Mouse (Mus musculus) Patski (cell line): ENCODE measurements around the gene Arpc3. TPM values are rescaled to one million over a fixed set of nuclear protein-coding genes. Genes with fewer than 3 reads are reported as not detected.
A peak's percentile ranks its signal among the peaks of the same experiment; 100 is the strongest.

Experiments
- ATAC-seq: fragments of 100-300 bp; one replicate; pipeline ENCODE4 v1.8.0; 2021
- CTCF ChIA-PET: fragments of 350-600 bp; sonication (Branson Sonifier 250); formaldehyde crosslinking; loops from one replicate; lab custom pipeline; 2022; ENCODE audit warnings: inconsistent platforms; lab: Charles Lee
- POLR2A ChIA-PET: fragments of 350-600 bp; sonication (Branson Sonifier 250); formaldehyde crosslinking; loops from one replicate; lab custom pipeline; 2022; ENCODE audit warnings: antibody characterized with exemption, inconsistent platforms; lab: Charles Lee
- DNase-seq: peaks from one replicate; pipeline ENCODE4 v3.0.0-alpha.2; 2011; ENCODE audit warnings: low read depth, low spot score
- H3K27me3 ChIP-seq: fragments of 371-371 bp; one replicate; pipeline ENCODE4 v1.5.1; 2021
- CTCF ChIP-seq: fragments of 100-300 bp; IDR thresholded peaks from one replicate; pipeline ENCODE4 v1.5.1; 2021
- in situ Hi-C: fragments of 300-500 bp; cut with MboI; formaldehyde crosslinking; loops from 3 replicates; pipeline ENCODE4 v1.11.1; 2018; ENCODE audit warnings: low pct_unique_long_range_greater_than_20kb, mixed read lengths
- polyA plus RNA-seq: library from polyadenylated mRNA; unstranded; gene quantifications from one replicate; pipeline ENCODE4 v1.2.3, GENCODE M21; 2021

The Arpc3 gene
- polyA plus RNA-seq, 1 experiment from 2014 or later: 387 TPM

DNA sequence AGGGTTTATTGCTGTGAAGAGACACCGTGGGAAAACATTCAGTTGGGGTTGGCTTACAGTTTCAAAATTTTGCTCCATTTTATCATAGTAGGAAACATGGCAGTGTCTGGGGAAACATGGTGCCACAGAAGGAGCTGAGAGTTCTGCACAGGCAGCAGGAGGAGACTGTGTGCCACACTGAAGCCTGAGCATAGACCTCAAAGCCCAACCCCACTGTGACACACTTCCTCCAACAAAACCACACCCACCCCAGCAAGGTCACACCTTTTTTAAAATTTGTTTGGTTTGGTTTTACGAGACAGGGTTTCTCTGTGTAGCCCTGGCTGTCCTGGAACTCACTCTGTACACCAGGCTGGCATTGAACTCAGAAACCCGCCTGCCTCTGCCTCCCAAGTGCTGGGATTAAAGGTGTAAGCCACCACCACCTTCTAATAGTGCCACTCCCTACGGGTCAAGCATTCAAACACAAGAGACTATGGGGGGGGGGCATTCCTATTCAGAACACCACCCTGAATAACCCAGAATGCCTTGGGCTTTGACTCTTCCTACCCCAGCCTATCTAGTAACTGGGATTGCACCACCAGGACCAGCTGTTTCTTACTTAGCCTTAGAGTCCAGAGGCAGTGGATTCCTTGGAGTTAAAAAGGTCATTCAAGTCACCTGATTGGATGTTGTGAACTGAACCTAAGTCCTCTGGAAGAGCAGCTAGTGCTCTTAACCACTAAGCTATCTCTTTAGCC lies 38.5 kb downstream of the Arpc3 start:
- no peaks in the 10 kb centered on the region for H3K27me3 ChIP-seq
- CTCF ChIA-PET: no interaction called here

DNA sequence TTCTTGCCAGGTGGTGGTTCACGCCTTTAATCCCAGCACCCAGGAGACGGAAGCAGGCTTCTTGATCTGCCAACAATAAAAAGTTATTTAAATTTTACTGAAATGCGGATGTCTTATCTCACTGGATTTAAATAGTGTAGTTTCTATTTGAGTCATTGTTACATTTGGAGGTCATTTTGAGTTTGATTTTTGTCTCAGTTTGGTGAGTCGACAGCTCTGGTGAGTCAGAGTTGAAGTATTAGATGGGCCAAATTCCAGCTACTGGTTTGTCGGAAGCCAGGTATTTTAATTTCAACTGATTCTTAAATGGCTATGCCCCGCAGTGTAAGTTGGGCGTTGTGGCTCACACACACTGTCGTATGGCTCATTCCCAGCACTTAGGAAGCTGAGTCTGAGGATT lies 39.5 kb downstream of the Arpc3 start:
- POLR2A ChIA-PET: no interaction called here
- CTCF ChIA-PET: interaction anchor here (1.0 kb wide), 1 partner anchor 9 kb away, joined by 5 read pairs; no protein-coding TSS in a partner anchor

More for the DNA sequence above, 38.5 kb downstream of the Arpc3 start:
- ATAC-seq (no peak), DNase-seq (no peak)
- TF ChIP-seq CTCF: no peak
- in situ Hi-C loops: no loop called here
- POLR2A ChIA-PET: no interaction called here

DNA sequence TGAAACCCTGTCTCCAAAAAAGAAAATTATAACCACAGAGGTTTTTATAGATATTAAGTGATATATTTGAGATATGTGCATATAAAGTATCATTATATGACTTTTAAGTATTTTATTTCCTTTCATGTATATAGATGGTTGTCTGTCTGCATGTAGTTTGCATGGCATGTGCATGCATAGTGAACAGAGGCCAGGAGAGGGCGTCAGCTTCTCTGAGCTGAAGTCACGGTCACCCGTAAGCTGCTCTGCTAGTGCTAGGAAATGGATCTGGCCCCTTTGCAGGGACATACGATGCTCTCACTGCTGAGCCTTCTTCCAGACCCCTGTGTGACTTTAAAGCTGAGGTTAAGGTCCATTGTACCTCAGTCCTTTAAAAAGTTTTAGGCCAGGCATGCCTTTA lies 42.9 kb downstream of the Arpc3 start:
- in situ Hi-C loops: no loop called here
- no peak for ATAC-seq
- no peak for DNase-seq
- POLR2A ChIA-PET: no interaction called here
- no peaks in the 10 kb centered on the region for H3K27me3 ChIP-seq
- no peak for TF ChIP-seq CTCF
- CTCF ChIA-PET: interaction anchor here (1.0 to 1.3 kb wide), 3 partner anchors 9 to 154 kb away, joined by 3 to 5 read pairs (median 3); no protein-coding TSS in a partner anchor

More for the DNA sequence above, 39.5 kb downstream of the Arpc3 start:
- TF ChIP-seq CTCF: no peak
- no peaks in the 10 kb centered on the region for H3K27me3 ChIP-seq
- ATAC-seq: peak; percentile 35
- no peak for DNase-seq
- in situ Hi-C loops: no loop called here

DNA sequence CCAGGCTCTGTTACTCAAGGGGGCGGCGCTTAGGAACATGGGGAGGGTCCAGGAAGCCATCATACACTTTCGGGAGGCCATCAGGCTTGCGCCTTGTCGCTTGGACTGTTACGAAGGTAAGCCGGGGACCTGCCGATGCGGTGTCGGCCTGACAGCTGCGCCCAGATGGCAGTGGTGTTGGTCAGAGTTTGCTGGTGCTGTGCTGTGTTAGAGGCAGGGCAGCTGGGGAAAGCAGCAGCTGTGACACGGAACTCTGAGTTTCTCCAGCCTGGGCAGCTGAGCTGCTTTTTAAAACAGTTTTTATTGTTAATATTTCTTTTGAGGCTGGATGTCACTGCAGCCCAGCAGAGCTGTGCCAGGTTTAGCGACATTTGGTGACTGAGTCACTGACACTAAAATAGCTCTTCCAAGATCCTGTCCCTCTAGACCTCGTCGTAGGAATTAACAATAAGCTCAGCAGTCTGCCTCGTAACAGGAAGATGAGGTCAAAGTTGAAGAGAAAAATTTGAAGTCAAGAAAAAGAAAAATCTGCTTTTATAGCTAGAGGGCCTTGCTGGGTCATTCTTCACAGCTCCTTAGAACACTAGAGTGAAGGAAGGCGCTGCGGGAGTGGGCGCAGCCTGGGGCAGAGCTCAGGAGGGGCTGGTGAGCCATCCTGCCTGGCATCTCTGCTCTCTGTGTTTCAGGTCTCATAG lies 47.9 kb downstream of the Arpc3 start:
- ChIA-PET POLR2A (interaction anchor here (0.6 to 1.3 kb wide), 3 partner anchors 11 to 44 kb away, joined by 3 to 6 read pairs (median 3); no protein-coding TSS in a partner anchor), CTCF (interaction anchor here (1.1 to 1.7 kb wide), 3 partner anchors 8 to 12 kb away, joined by 3 to 5 read pairs (median 5); no protein-coding TSS in a partner anchor)
- H3K27me3 ChIP-seq: no peaks in the 10 kb centered on the region
- DNase-seq (no peak), ATAC-seq (no peak)
- no peak for TF ChIP-seq CTCF
- in situ Hi-C loops: loop anchor here (10.0 kb wide), 1 partner anchor 185 kb away; no protein-coding TSS in a partner anchor

DNA sequence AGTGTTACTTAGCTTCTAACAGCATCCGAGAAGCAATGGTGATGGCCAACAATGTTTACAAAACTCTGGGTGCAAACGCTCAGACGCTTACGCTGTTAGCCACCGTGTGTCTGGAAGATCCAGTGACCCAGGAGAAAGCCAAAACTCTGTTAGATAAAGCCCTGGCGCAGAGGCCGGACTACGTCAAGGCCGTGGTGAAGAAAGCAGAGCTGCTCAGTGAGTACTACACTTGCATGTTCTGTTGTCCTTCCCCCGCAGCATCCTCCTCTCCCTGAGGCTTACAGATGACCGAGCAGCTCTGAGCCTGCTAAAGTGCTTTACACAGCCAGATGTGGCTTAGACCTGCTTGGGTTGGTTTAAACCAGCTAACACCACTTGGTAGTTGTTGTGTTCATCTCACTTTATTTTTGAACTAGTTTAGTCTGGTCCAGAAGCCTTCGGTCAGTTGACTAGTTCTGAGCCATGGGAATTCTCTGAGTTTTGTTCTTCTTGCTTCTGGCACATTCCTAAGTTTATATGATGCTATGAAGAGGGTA lies 48.5 kb downstream of the Arpc3 start:
- no peak for TF ChIP-seq CTCF
- DNase-seq (no peak), ATAC-seq (no peak)
- ChIA-PET CTCF (interaction anchor here (1.1 to 1.7 kb wide), 3 partner anchors 9 to 12 kb away, joined by 3 to 5 read pairs (median 5); no protein-coding TSS in a partner anchor), POLR2A (interaction anchor here (0.6 to 1.3 kb wide), 2 partner anchors 10 to 14 kb away, joined by 3 to 6 read pairs; no protein-coding TSS in a partner anchor)
- no peaks in the 10 kb centered on the region for H3K27me3 ChIP-seq
- in situ Hi-C loops: loop anchor here (10.0 kb wide), 1 partner anchor 185 kb away; no protein-coding TSS in a partner anchor

DNA sequence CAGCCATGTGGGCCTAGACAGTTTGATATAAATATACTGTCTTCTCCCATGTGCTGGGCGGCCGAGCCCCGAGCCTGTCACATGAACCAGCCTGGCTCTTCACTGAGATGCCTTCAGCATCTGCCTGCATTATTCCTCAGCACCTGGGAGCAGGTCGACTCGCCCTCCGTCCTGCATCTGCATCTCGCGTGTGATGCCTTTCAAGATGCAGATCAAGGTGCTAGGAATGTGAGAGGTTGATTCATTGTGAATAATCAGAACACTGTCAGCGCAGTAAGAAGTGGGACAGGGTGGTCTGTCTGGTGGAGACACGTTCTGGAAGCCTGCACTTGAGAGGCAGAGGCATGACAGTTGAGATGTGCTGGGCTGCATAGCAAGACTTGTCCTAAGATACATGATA lies 52.8 kb downstream of the Arpc3 start:
- CTCF ChIA-PET: no interaction called here
- TF ChIP-seq CTCF: no peak
- ATAC-seq (no peak), DNase-seq (no peak)
- H3K27me3 ChIP-seq: no peaks in the 10 kb centered on the region
- in situ Hi-C loops: loop anchor here (10.0 kb wide), 1 partner anchor 180 kb away; no protein-coding TSS in a partner anchor
- POLR2A ChIA-PET: no interaction called here

DNA sequence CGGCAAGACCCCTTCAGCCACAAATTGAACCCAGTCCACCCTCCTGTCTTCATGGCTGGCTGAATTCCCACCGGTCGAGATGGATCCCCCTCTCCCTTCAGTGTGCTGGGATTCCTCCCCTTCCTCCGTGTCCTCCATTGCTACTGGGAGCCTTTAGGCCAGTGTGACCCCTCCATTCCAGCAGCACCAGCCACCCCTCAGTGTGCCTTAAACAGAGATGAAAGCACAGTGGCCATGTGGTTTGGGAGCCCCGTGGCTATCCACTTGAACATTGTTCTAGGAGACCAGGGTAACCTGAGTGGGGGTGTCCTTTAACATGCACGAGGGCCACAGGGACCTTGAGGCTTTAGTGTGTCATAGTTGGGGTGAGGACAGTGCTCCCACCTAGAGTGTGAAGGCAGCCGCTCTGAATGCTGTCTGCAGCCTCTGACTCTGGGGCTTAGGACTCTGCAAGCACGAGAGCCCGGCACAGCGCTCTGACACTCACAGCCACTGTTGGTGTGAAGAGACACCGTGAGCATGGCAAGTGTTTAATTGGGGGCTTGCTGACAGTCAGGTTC lies 53.5 kb downstream of the Arpc3 start:
- no peak for ATAC-seq
- no peak for DNase-seq
- no peaks in the 10 kb centered on the region for H3K27me3 ChIP-seq
- CTCF ChIA-PET: no interaction called here
- in situ Hi-C loops: loop anchor here (10.0 kb wide), 1 partner anchor 180 kb away; no protein-coding TSS in a partner anchor
- no peak for TF ChIP-seq CTCF
- POLR2A ChIA-PET: no interaction called here

DNA sequence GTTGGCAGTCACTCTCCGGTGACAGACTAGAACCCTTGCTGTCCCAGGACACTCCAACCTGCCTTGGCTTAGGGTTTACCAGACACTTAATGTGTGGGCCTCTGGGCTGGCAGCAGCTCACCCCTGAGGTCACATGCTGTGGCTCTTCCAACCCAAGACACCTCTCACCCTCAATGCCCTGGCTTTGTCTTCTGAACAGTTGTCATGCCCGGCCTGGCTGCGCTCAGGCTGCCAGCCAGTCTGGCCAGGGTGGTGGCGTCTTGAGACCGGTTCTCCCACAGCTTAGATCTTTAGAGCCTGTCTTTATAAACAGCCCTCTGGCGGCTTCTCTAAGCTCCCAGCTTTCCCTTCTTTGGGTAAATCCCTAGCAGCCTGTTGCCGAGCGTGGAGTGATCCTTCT lies 56.2 kb downstream of the Arpc3 start:
- ChIA-PET POLR2A (interaction anchor here (0.7 to 2.2 kb wide), 3 partner anchors 22 to 54 kb away, joined by 3 to 13 read pairs (median 7); partner anchors contain the start of gene Atp2a2), CTCF (interaction anchor here (2.1 kb wide), 1 partner anchor 27 kb away, joined by 6 read pairs; no protein-coding TSS in a partner anchor)
- in situ Hi-C loops: loop anchor here (10.0 kb wide), 1 partner anchor 177 kb away; no protein-coding TSS in a partner anchor
- H3K27me3 ChIP-seq: no peaks in the 10 kb centered on the region
- ATAC-seq (peak; percentile 66), DNase-seq (peak; percentile 57)
- no peak for TF ChIP-seq CTCF

DNA sequence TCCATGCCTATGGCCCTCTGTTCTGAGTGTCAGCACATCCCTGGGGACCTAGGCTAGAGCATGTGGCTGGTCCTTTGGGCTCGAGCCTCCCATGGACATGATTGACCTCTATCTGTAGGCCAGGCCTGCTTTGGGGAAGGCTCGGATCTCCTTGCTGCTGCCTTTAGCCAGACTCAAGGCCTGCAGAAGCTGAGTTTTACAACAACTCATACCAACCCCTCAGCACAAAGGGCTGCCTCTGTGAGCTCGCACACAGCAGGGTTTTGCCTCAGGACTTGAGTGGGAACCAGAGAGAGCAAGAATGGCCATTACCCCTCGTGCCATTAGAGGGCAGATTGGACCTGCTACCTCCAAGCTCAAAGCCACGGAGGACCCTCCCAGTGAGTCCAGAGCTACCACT lies 57.2 kb downstream of the Arpc3 start:
- DNase-seq: no peak
- ATAC-seq: no peak
- CTCF ChIA-PET: interaction anchor here (1.1 to 1.3 kb wide), 3 partner anchors 9 to 23 kb away, joined by 3 to 4 read pairs (median 4); no protein-coding TSS in a partner anchor
- TF ChIP-seq CTCF: no peak
- H3K27me3 ChIP-seq: no peaks in the 10 kb centered on the region
- in situ Hi-C loops: loop anchor here (10.0 kb wide), 1 partner anchor 176 kb away; no protein-coding TSS in a partner anchor
- POLR2A ChIA-PET: interaction anchor here (0.7 to 2.2 kb wide), 4 partner anchors 23 to 82 kb away, joined by 3 to 13 read pairs (median 3); no protein-coding TSS in a partner anchor
